Mouse (Mus musculus): Measurements from ENCODE around the gene Mamstr. TPM values are rescaled to one million over a fixed set of nuclear protein-coding genes. Genes with fewer than 3 reads are reported as not detected.
"Not testable (repeated sequence)": the region's sequence is repeated elsewhere in the genome, so short reads cannot be mapped to it uniquely, and the experiment has no call there.

Gene Mamstr
- polyA plus RNA-seq, 1 experiment from 2014 or later = 14.2 TPM

GRCm38 (mm10) chr7:45643441-45644178 is 3.8 kb downstream of the Mamstr start:
- no peaks in the 10 kb centered on the region for H3K9me3 ChIP-seq (replicated peaks; ENCODE audit: control insufficient read depth, low read length)
- H3K9ac ChIP-seq (ENCODE audit: low read length) = peak overlapping the region; percentile 81
- ATAC-seq (ENCODE audit: insufficient read depth, low FRiP score) = peak; percentile 91
- peak overlapping the region; percentile 84 for H3K4me2 ChIP-seq (ENCODE audit: low read depth, low read length)
- 4% methylated on average over 28 of the region's 28 CpGs for WGBS
- peak overlapping the region; percentile 50 for H3K4me3 ChIP-seq (replicated peaks; ENCODE audit: low read length)
- H3K4me1 ChIP-seq (ENCODE audit: control insufficient read depth, insufficient read depth, low read length) = peaks cover 40% of the 10 kb centered on the region
- no peaks in the 10 kb centered on the region for H3K27me3 ChIP-seq (ENCODE audit: control insufficient read depth, insufficient read depth, low read length)
- no peaks in the 10 kb centered on the region for H3K36me3 ChIP-seq (ENCODE audit: control insufficient read depth, insufficient read depth, low read length)
- peak overlapping the region; percentile 90 for H3K27ac ChIP-seq (ENCODE audit: low read length)

GRCm38 (mm10) chr7:45644183-45644582 is 4.4 kb downstream of the Mamstr start:
- 6% methylated on average over 18 of the region's 18 CpGs for WGBS
- H3K27ac ChIP-seq (ENCODE audit: low read length) = peak overlapping the region; percentile 72
- no peaks in the 10 kb centered on the region for H3K9me3 ChIP-seq (replicated peaks; ENCODE audit: control insufficient read depth, low read length)
- H3K4me3 ChIP-seq (replicated peaks; ENCODE audit: low read length) = peak overlapping the region; percentile 50
- peak overlapping the region; percentile 84 for H3K4me2 ChIP-seq (ENCODE audit: low read depth, low read length)
- peak overlapping the region; percentile 61 for H3K9ac ChIP-seq (ENCODE audit: low read length)
- H3K27me3 ChIP-seq (ENCODE audit: control insufficient read depth, insufficient read depth, low read length) = no peaks in the 10 kb centered on the region
- ATAC-seq (ENCODE audit: insufficient read depth, low FRiP score) = peak; percentile 3; the same call in 1 of the 2 replicates
- H3K36me3 ChIP-seq (ENCODE audit: control insufficient read depth, insufficient read depth, low read length) = no peaks in the 10 kb centered on the region
- H3K4me1 ChIP-seq (ENCODE audit: control insufficient read depth, insufficient read depth, low read length) = peaks cover 40% of the 10 kb centered on the region

- 66% methylated on average over 6 of the region's 6 CpGs for WGBS
- H3K4me3 ChIP-seq (replicated peaks; ENCODE audit: low read length) = 0 out of 2 replicates have a peak overlapping the region, but pooled peaks have one; percentile 50
- H3K9ac ChIP-seq (ENCODE audit: low read length) = peak overlapping the region; percentile 61; the same call in 1 of the 2 replicates
- no peaks in the 10 kb centered on the region for H3K9me3 ChIP-seq (replicated peaks; ENCODE audit: control insufficient read depth, low read length)
- H3K27me3 ChIP-seq (ENCODE audit: control insufficient read depth, insufficient read depth, low read length) = no peaks in the 10 kb centered on the region
- peak overlapping the region; percentile 84; the same call in 1 of the 2 replicates for H3K4me2 ChIP-seq (ENCODE audit: low read depth, low read length)
- peaks cover 34% of the 10 kb centered on the region for H3K4me1 ChIP-seq (ENCODE audit: control insufficient read depth, insufficient read depth, low read length)
- ATAC-seq (ENCODE audit: insufficient read depth, low FRiP score) = no peak
- no peaks in the 10 kb centered on the region for H3K36me3 ChIP-seq (ENCODE audit: control insufficient read depth, insufficient read depth, low read length)
- no peak overlapping the region for H3K27ac ChIP-seq (ENCODE audit: low read length)
These were observed 5.3 kb downstream of the Mamstr start for GRCm38 (mm10) chr7:45644872-45645590.

- Histone ChIP-seq H3K9me3 (replicated peaks; ENCODE audit: control insufficient read depth, low read length) (no peaks in the 10 kb centered on the region), H3K4me3 (replicated peaks; ENCODE audit: low read length) (no peak overlapping the region), H3K27me3 (ENCODE audit: control insufficient read depth, insufficient read depth, low read length) (no peaks in the 10 kb centered on the region), H3K27ac (ENCODE audit: low read length) (no peak overlapping the region), H3K4me2 (ENCODE audit: low read depth, low read length) (no peak overlapping the region), H3K9ac (ENCODE audit: low read length) (no peak overlapping the region), H3K4me1 (ENCODE audit: control insufficient read depth, insufficient read depth, low read length) (peaks cover 32% of the 10 kb centered on the region), H3K36me3 (ENCODE audit: control insufficient read depth, insufficient read depth, low read length) (no peaks in the 10 kb centered on the region)
- ATAC-seq (ENCODE audit: insufficient read depth, low FRiP score) = no peak
- WGBS = 82% methylated on average over 7 of the region's 7 CpGs
These were observed 5.8 kb downstream of the Mamstr start for GRCm38 (mm10) chr7:45645591-45645971.

GRCm38 (mm10) chr7:45646671-45647070 is 6.9 kb downstream of the Mamstr start:
- H3K36me3 ChIP-seq (ENCODE audit: control insufficient read depth, insufficient read depth, low read length) = no peaks in the 10 kb centered on the region
- ATAC-seq (ENCODE audit: insufficient read depth, low FRiP score) = no peak
- WGBS = 79% methylated on average over 4 of the region's 4 CpGs
- no peak overlapping the region for H3K9ac ChIP-seq (ENCODE audit: low read length)
- no peak overlapping the region for H3K4me3 ChIP-seq (replicated peaks; ENCODE audit: low read length)
- H3K9me3 ChIP-seq (replicated peaks; ENCODE audit: control insufficient read depth, low read length) = no peaks in the 10 kb centered on the region
- no peak overlapping the region for H3K27ac ChIP-seq (ENCODE audit: low read length)
- H3K27me3 ChIP-seq (ENCODE audit: control insufficient read depth, insufficient read depth, low read length) = no peaks in the 10 kb centered on the region
- no peak overlapping the region for H3K4me2 ChIP-seq (ENCODE audit: low read depth, low read length)
- H3K4me1 ChIP-seq (ENCODE audit: control insufficient read depth, insufficient read depth, low read length) = peaks cover 21% of the 10 kb centered on the region

GRCm38 (mm10) chr7:45649351-45649750 is 9.6 kb downstream of the Mamstr start:
- Histone ChIP-seq H3K4me1 (ENCODE audit: control insufficient read depth, insufficient read depth, low read length) (peaks cover 5% of the 10 kb centered on the region), H3K4me2 (ENCODE audit: low read depth, low read length) (no peak overlapping the region), H3K36me3 (ENCODE audit: control insufficient read depth, insufficient read depth, low read length) (no peaks in the 10 kb centered on the region), H3K9me3 (replicated peaks; ENCODE audit: control insufficient read depth, low read length) (no peaks in the 10 kb centered on the region), H3K9ac (ENCODE audit: low read length) (no peak overlapping the region), H3K27me3 (ENCODE audit: control insufficient read depth, insufficient read depth, low read length) (no peaks in the 10 kb centered on the region), H3K4me3 (replicated peaks; ENCODE audit: low read length) (no peak overlapping the region), H3K27ac (ENCODE audit: low read length) (no peak overlapping the region)
- ATAC-seq (ENCODE audit: insufficient read depth, low FRiP score) = no peak
- WGBS = 72% methylated on average over 8 of the region's 8 CpGs

- 93% methylated on average over 19 of the region's 20 CpGs for WGBS
These were observed 10.7 kb downstream of the Mamstr start for GRCm38 (mm10) chr7:45650484-45650883.

GRCm38 (mm10) chr7:45654424-45655047 is 14.8 kb downstream of the Mamstr start:
- peak overlapping the region; percentile 42 for H3K4me2 ChIP-seq (ENCODE audit: low read depth, low read length)
- 33% methylated on average over 17 of the region's 17 CpGs for WGBS
- H3K4me1 ChIP-seq (ENCODE audit: control insufficient read depth, insufficient read depth, low read length) = peaks cover 8% of the 10 kb centered on the region
- no peaks in the 10 kb centered on the region for H3K36me3 ChIP-seq (ENCODE audit: control insufficient read depth, insufficient read depth, low read length)
- no peaks in the 10 kb centered on the region; the same call in 1 of the 2 replicates for H3K9me3 ChIP-seq (replicated peaks; ENCODE audit: control insufficient read depth, low read length)
- peak overlapping the region; percentile 12 for H3K4me3 ChIP-seq (replicated peaks; ENCODE audit: low read length)
- peak overlapping the region; percentile 16; the same call in 1 of the 2 replicates for H3K27ac ChIP-seq (ENCODE audit: low read length)
- no peaks in the 10 kb centered on the region for H3K27me3 ChIP-seq (ENCODE audit: control insufficient read depth, insufficient read depth, low read length)
- peak overlapping the region; percentile 42 for H3K9ac ChIP-seq (ENCODE audit: low read length)
- ATAC-seq (ENCODE audit: insufficient read depth, low FRiP score) = 0 out of 2 replicates have a peak, but pooled peaks have one; percentile 2

More at GRCm38 (mm10) chr7:45650484-45650883, 10.7 kb downstream of the Mamstr start:
- H3K27ac ChIP-seq (ENCODE audit: low read length); ATAC-seq (ENCODE audit: insufficient read depth, low FRiP score); H3K4me3 ChIP-seq (replicated peaks; ENCODE audit: low read length); H3K36me3 ChIP-seq (ENCODE audit: control insufficient read depth, insufficient read depth, low read length); H3K9ac ChIP-seq (ENCODE audit: low read length); H3K27me3 ChIP-seq (ENCODE audit: control insufficient read depth, insufficient read depth, low read length); H3K4me1 ChIP-seq (ENCODE audit: control insufficient read depth, insufficient read depth, low read length); H3K4me2 ChIP-seq (ENCODE audit: low read depth, low read length); H3K9me3 ChIP-seq (replicated peaks; ENCODE audit: control insufficient read depth, low read length): not testable (repeated sequence)
